Mouse (Mus musculus): ENCODE results near the gene Dusp27. TPM values are rescaled to one million over a fixed set of nuclear protein-coding genes. Genes with fewer than 3 reads are reported as not detected.
A peak's percentile ranks its signal among the peaks of the same experiment; 100 is the strongest.

The Dusp27 gene
- polyA plus RNA-seq, 1 experiment from 2014 or later = 1.00 TPM

- no peaks in the 10 kb centered on the region for H3K4me1 ChIP-seq (ENCODE audit: control insufficient read depth, insufficient read depth, low read length)
- H3K27ac ChIP-seq (replicated peaks; ENCODE audit: low read depth, low read length) = no peak overlapping the region
- DNase-seq = peak; percentile 53
- H3K36me3 ChIP-seq (ENCODE audit: control insufficient read depth, insufficient read depth, low read length) = no peaks in the 10 kb centered on the region
- 64% methylated on average over 11 of the region's 11 CpGs for WGBS
- no peak for ATAC-seq (ENCODE audit: low FRiP score, low TSS enrichment)
- H3K27me3 ChIP-seq (ENCODE audit: control insufficient read depth, insufficient read depth, low read length) = no peaks in the 10 kb centered on the region
- H3K9me3 ChIP-seq (ENCODE audit: control insufficient read depth, low read length) = no peaks in the 10 kb centered on the region
- no peak overlapping the region for H3K9ac ChIP-seq (replicated peaks; ENCODE audit: low read length)
- no peak overlapping the region for H3K4me2 ChIP-seq (ENCODE audit: low read length)
- no peak overlapping the region for H3K4me3 ChIP-seq (replicated peaks; ENCODE audit: low read depth, low read length)
Measured at GRCm38 (mm10) chr1:166102920-166103608, 24.7 kb downstream of the Dusp27 start.

GRCm38 (mm10) chr1:166098120-166098519, 29.6 kb downstream of the Dusp27 start:
- Histone ChIP-seq H3K4me3 (replicated peaks; ENCODE audit: low read depth, low read length) (no peak overlapping the region), H3K9ac (replicated peaks; ENCODE audit: low read length) (no peak overlapping the region), H3K4me2 (ENCODE audit: low read length) (no peak overlapping the region), H3K9me3 (ENCODE audit: control insufficient read depth, low read length) (no peaks in the 10 kb centered on the region), H3K4me1 (ENCODE audit: control insufficient read depth, insufficient read depth, low read length) (no peaks in the 10 kb centered on the region), H3K27me3 (ENCODE audit: control insufficient read depth, insufficient read depth, low read length) (no peaks in the 10 kb centered on the region), H3K27ac (replicated peaks; ENCODE audit: low read depth, low read length) (no peak overlapping the region), H3K36me3 (ENCODE audit: control insufficient read depth, insufficient read depth, low read length) (no peaks in the 10 kb centered on the region)
- ATAC-seq (ENCODE audit: low FRiP score, low TSS enrichment) = no peak
- no peak for DNase-seq
- WGBS = 97% methylated on average over 2 of the region's 2 CpGs

- WGBS = 87% methylated on average over 3 of the region's 3 CpGs
Measured at GRCm38 (mm10) chr1:166094462-166094861, 33.3 kb downstream of the Dusp27 start.

GRCm38 (mm10) chr1:166090306-166090705, 37.4 kb downstream of the Dusp27 start:
- no peaks in the 10 kb centered on the region for H3K9me3 ChIP-seq (ENCODE audit: control insufficient read depth, low read length)
- 94% methylated on average over 2 of the region's 2 CpGs for WGBS
- H3K4me2 ChIP-seq (ENCODE audit: low read length) = no peak overlapping the region
- DNase-seq (no peak), ATAC-seq (ENCODE audit: low FRiP score, low TSS enrichment) (no peak)
- H3K9ac ChIP-seq (replicated peaks; ENCODE audit: low read length) = no peak overlapping the region
- H3K27ac ChIP-seq (replicated peaks; ENCODE audit: low read depth, low read length) = no peak overlapping the region
- H3K36me3 ChIP-seq (ENCODE audit: control insufficient read depth, insufficient read depth, low read length) = no peaks in the 10 kb centered on the region
- H3K4me1 ChIP-seq (ENCODE audit: control insufficient read depth, insufficient read depth, low read length) = peaks cover 15% of the 10 kb centered on the region
- no peak overlapping the region for H3K4me3 ChIP-seq (replicated peaks; ENCODE audit: low read depth, low read length)
- no peaks in the 10 kb centered on the region for H3K27me3 ChIP-seq (ENCODE audit: control insufficient read depth, insufficient read depth, low read length)

More at GRCm38 (mm10) chr1:166094462-166094861, 33.3 kb downstream of the Dusp27 start:
- Histone ChIP-seq H3K36me3 (ENCODE audit: control insufficient read depth, insufficient read depth, low read length) (no peaks in the 10 kb centered on the region), H3K4me1 (ENCODE audit: control insufficient read depth, insufficient read depth, low read length) (peaks cover 6% of the 10 kb centered on the region; the same call in 1 of the 2 replicates), H3K9me3 (ENCODE audit: control insufficient read depth, low read length) (no peaks in the 10 kb centered on the region), H3K9ac (replicated peaks; ENCODE audit: low read length) (no peak overlapping the region), H3K27ac (replicated peaks; ENCODE audit: low read depth, low read length) (no peak overlapping the region), H3K4me3 (replicated peaks; ENCODE audit: low read depth, low read length) (no peak overlapping the region), H3K4me2 (ENCODE audit: low read length) (no peak overlapping the region), H3K27me3 (ENCODE audit: control insufficient read depth, insufficient read depth, low read length) (no peaks in the 10 kb centered on the region)
- DNase-seq (no peak), ATAC-seq (ENCODE audit: low FRiP score, low TSS enrichment) (no peak)

- peaks cover 15% of the 10 kb centered on the region for H3K4me1 ChIP-seq (ENCODE audit: control insufficient read depth, insufficient read depth, low read length)
- no peak overlapping the region for H3K4me2 ChIP-seq (ENCODE audit: low read length)
- 0 out of 2 replicates have a peak, but pooled peaks have one; percentile 48 for ATAC-seq (ENCODE audit: low FRiP score, low TSS enrichment)
- H3K9me3 ChIP-seq (ENCODE audit: control insufficient read depth, low read length) = no peaks in the 10 kb centered on the region
- WGBS = 46% methylated on average over 4 of the region's 4 CpGs
- DNase-seq = peak; percentile 27
- no peak overlapping the region for H3K4me3 ChIP-seq (replicated peaks; ENCODE audit: low read depth, low read length)
- no peaks in the 10 kb centered on the region for H3K27me3 ChIP-seq (ENCODE audit: control insufficient read depth, insufficient read depth, low read length)
- peak overlapping the region; percentile 1; the same call in 1 of the 2 replicates for H3K27ac ChIP-seq (replicated peaks; ENCODE audit: low read depth, low read length)
- no peak overlapping the region for H3K9ac ChIP-seq (replicated peaks; ENCODE audit: low read length)
- H3K36me3 ChIP-seq (ENCODE audit: control insufficient read depth, insufficient read depth, low read length) = no peaks in the 10 kb centered on the region
Measured at GRCm38 (mm10) chr1:166089739-166090138, 38.0 kb downstream of the Dusp27 start.

GRCm38 (mm10) chr1:166089337-166089736, 38.4 kb downstream of the Dusp27 start:
- WGBS = 77% methylated on average over 3 of the region's 3 CpGs
- peak overlapping the region; percentile 69 for H3K27ac ChIP-seq (replicated peaks; ENCODE audit: low read depth, low read length)
- H3K4me3 ChIP-seq (replicated peaks; ENCODE audit: low read depth, low read length) = no peak overlapping the region
- H3K4me2 ChIP-seq (ENCODE audit: low read length) = no peak overlapping the region
- H3K4me1 ChIP-seq (ENCODE audit: control insufficient read depth, insufficient read depth, low read length) = peaks cover 15% of the 10 kb centered on the region
- no peaks in the 10 kb centered on the region for H3K27me3 ChIP-seq (ENCODE audit: control insufficient read depth, insufficient read depth, low read length)
- ATAC-seq (ENCODE audit: low FRiP score, low TSS enrichment) = no peak
- H3K9ac ChIP-seq (replicated peaks; ENCODE audit: low read length) = no peak overlapping the region
- H3K9me3 ChIP-seq (ENCODE audit: control insufficient read depth, low read length) = no peaks in the 10 kb centered on the region
- H3K36me3 ChIP-seq (ENCODE audit: control insufficient read depth, insufficient read depth, low read length) = no peaks in the 10 kb centered on the region
- DNase-seq = no peak

GRCm38 (mm10) chr1:166088446-166089170, 39.1 kb downstream of the Dusp27 start:
- H3K4me1 ChIP-seq (ENCODE audit: control insufficient read depth, insufficient read depth, low read length) = peaks cover 15% of the 10 kb centered on the region
- H3K27me3 ChIP-seq (ENCODE audit: control insufficient read depth, insufficient read depth, low read length) = no peaks in the 10 kb centered on the region
- 19% methylated on average over 19 of the region's 19 CpGs for WGBS
- H3K36me3 ChIP-seq (ENCODE audit: control insufficient read depth, insufficient read depth, low read length) = no peaks in the 10 kb centered on the region
- DNase-seq (peak; percentile 80), ATAC-seq (ENCODE audit: low FRiP score, low TSS enrichment) (no peak)
- no peaks in the 10 kb centered on the region for H3K9me3 ChIP-seq (ENCODE audit: control insufficient read depth, low read length)
- peak overlapping the region; percentile 35 for H3K4me2 ChIP-seq (ENCODE audit: low read length)
- no peak overlapping the region for H3K4me3 ChIP-seq (replicated peaks; ENCODE audit: low read depth, low read length)
- H3K27ac ChIP-seq (replicated peaks; ENCODE audit: low read depth, low read length) = peak overlapping the region; percentile 69
- peak overlapping the region; percentile 40 for H3K9ac ChIP-seq (replicated peaks; ENCODE audit: low read length)

- no peaks in the 10 kb centered on the region for H3K9me3 ChIP-seq (ENCODE audit: control insufficient read depth, low read length)
- H3K27ac ChIP-seq (replicated peaks; ENCODE audit: low read depth, low read length) = no peak overlapping the region
- no peak for ATAC-seq (ENCODE audit: low FRiP score, low TSS enrichment)
- no peaks in the 10 kb centered on the region for H3K4me1 ChIP-seq (ENCODE audit: control insufficient read depth, insufficient read depth, low read length)
- H3K4me3 ChIP-seq (replicated peaks; ENCODE audit: low read depth, low read length) = no peak overlapping the region
- H3K27me3 ChIP-seq (ENCODE audit: control insufficient read depth, insufficient read depth, low read length) = no peaks in the 10 kb centered on the region
- no peak overlapping the region for H3K4me2 ChIP-seq (ENCODE audit: low read length)
- 84% methylated on average over 6 of the region's 6 CpGs for WGBS
- no peak for DNase-seq
- H3K36me3 ChIP-seq (ENCODE audit: control insufficient read depth, insufficient read depth, low read length) = no peaks in the 10 kb centered on the region
- H3K9ac ChIP-seq (replicated peaks; ENCODE audit: low read length) = no peak overlapping the region
Measured at GRCm38 (mm10) chr1:166077052-166077735, 50.5 kb downstream of the Dusp27 start.
